Mouse (Mus musculus): ENCODE data around the gene Tmtc2.

- TF ChIP-seq POLR2A (IDR thresholded peaks at IDR 0.05; ENCODE audit: low read depth, low read length) (no peak), CTCF (IDR thresholded peaks at IDR 0.05; ENCODE audit: extremely low read depth, insufficient read length, insufficient replicate concordance, low read depth, low read length) (no peak)
Measured at GRCm38 (mm10) chr10:105186636-105187035, 387.6 kb downstream of the Tmtc2 start.

Measured in small intestine, adult 2 months (tissue).